Mouse (Mus musculus) kidney, adult 18-20 months (tissue): ENCODE results near the gene 3830406C13Rik.
A peak's percentile ranks its signal among the peaks of the same experiment; 100 is the strongest.
"Not testable (repeated sequence)": the region's sequence is repeated elsewhere in the genome, so short reads cannot be mapped to it uniquely, and the experiment has no call there.

Experiments used
- DNase-seq: peaks from one replicate; pipeline ENCODE4 v3.0.0; 2021

Gene 3830406C13Rik

DNA sequence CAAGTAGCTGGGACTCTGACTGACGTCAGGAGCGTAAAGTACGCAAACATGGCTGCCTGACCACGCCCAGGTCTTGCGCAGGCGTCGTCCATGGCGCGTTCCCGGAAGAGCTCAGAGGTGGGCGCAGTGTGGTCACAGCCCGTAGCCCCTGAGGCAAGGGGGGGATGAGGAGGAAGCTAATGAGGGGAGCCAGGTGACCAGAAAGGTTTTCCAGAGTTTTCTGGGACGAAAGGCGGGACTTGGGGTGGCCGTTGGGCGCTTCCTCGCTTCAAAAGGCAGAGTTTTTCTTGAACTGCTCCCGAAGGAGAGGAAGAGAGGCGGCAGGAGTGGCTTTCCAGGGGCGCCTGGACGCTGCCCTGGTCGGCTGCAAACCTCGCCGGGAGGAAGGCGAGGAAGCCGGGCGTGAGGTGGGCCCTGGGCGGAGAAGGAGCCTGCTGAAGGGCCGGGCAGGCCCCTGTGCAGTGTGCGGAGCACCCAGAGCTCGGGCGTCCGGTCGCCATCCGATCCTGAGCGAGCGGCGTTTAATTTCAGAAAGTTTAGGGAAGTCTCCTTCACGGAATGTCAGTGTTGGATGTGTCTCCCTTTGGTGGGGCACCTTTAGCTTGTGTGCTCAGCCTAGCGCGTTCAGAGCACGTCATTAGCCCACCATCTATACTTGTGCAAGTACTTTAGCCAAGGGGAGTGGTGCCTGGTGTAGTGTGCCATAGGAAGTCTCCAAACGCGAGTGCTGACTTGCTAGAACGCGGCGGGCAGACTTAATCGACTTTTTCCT lies at the start of gene 3830406C13Rik:
3830406C13Rik (plus strand) TSS at position 33 of the 772 bp plus-strand sequence.
- peak; percentile 88 for DNase-seq

- DNase-seq, result no peak
These were observed 40.2 kb upstream of the 3830406C13Rik start for GRCm38 (mm10) chr14:12243726-12244125.

DNA sequence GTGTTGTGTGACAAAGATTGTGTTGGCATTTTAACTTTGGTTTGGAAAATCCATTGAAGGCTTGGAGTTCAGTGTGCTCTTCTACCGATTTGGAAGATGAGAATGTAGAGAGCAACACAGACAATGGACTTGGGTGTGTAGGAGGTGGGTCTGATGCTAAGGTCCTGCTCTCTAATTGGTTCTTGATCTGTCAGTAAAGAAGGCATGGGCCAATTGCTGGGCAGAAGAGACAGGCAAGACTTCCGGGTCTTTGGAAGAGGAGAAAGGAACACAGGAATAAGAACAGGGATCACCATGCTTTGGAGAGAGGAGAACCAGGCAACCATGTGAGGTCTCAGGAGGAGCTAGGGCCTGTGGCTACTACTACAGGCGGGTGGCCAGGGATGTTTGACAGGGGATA lies 7.9 kb upstream of the 3830406C13Rik start:
- DNase-seq, result no peak

- no peak for DNase-seq
These were observed 332 bp upstream of the 3830406C13Rik start, which contains the start of gene Gm49355 for GRCm38 (mm10) chr14:12283641-12284040. TSS of gene Gm49355 (plus strand) at chr14:12283976.

DNA sequence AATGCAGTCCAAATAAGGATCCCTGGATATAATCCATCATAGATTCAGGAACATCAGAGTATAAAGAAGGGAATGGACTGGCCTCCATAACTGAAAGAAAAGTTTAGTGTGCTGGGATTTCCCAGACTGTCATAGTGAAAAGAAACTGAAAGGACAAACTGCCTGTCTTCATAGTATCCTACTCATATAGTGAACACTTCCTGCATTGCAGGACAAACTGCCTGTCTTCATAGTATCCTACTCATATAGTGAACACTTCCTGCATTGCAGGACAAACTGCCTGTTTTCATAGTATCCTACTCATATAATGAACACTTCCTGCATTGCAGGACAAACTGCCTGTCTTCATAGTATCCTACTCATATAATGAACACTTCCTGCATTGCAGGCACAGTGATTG lies 5.8 kb downstream of the 3830406C13Rik start:
- DNase-seq, result not testable (repeated sequence)

DNA sequence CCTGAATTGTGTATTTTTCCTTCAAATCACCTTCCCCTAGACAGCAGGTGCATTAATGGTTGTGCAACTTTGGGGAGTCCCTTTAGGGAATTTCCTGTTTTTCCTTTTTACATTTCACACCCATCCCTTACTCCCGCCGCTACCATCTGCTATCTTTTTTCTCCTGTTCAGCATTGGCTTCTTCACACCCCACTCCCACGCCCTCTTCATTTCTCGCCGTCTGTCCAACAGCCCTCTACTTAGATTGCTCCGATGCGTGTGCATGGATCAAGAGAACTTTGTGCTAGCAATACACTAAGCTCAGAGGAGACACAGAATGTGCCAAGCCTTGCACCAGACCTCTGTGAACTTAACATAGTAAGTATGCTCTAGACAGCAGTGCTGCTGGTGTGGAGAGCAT lies 12.4 kb downstream of the 3830406C13Rik start:
- no peak for DNase-seq

GRCm38 (mm10) chr14:12299171-12299570 lies 15.2 kb downstream of the 3830406C13Rik start:
- no peak for DNase-seq

- DNase-seq, result no peak
These were observed 15.7 kb downstream of the 3830406C13Rik start for GRCm38 (mm10) chr14:12299654-12300053.

DNA sequence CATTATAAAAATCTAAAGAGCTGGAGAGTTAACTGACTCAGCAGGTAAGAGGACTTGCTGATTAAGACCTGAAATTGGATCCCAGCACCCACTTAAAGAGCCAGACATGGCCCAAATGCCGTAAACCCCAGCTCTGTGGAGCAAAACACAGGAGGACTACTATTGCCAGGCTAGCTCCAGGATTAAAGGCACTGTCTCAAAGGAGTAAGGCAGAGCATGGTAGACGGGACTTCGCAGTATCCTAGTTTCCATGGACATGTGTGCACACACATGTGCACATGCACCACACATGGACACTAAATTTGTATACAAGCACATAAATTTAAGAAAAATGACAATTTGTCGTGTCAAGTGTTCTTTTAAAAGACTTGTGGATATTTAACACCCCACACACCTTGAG lies 16.3 kb downstream of the 3830406C13Rik start:
- no peak for DNase-seq

- DNase-seq, result no peak
These were observed 16.7 kb downstream of the 3830406C13Rik start for GRCm38 (mm10) chr14:12300677-12301076.

DNA sequence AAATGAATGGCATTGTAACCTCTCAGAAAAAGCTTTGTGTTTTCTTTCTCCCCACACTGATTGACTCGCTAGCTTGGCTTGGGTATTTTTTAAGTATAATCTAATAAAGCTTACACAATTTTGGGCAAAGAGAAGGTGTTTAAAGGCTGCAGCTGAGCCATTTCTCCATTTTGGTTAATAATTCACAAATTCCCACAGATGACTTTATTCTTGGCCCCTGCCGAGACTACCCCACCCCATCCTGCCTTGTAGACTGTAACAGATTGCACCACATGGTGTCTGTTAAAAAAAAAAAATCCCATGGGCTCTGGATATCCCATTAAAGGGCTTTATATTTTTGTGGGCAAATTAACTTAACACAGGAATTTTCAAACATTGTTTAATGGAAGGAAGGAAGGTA lies 19.1 kb downstream of the 3830406C13Rik start:
- no peak for DNase-seq

DNA sequence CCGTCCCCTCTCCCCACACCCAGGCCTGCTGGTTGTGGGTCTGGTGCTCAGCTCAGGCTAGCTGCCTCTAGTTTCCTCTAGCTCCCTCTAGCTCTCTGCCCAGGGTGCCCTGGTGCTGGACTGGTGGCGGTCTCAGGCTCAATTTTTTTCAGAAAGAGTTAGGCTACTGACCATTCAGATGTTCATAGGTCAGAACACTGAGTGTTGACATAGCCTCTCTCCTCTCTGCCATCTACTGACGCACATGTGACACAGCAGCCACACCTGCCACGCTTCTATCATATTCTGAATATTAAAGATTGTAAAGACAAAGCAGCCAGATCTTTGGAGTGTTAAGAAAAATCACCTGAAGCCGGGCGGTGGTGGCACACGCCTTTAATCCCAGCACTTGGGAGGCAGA lies 49.6 kb downstream of the 3830406C13Rik start:
- no peak for DNase-seq

DNA sequence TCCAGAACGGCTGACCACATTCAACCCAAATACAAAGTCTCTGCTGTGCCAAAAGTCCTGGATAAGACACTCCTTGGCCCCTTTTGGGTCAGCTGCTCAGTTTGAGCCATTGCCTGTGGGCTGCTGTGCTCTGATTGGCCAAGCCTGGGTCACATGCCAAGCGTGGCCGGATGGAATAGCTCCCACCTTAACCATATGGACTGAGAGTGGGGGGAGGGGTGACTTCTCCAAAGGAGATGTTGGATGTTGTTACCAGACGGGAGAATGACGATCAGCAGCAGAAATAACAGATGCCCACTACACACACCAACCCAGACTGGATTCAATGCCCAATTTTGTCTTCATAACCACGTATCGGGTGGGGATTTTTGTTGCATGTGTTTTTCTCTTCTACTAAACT lies 51.0 kb downstream of the 3830406C13Rik start:
- no peak for DNase-seq

DNA sequence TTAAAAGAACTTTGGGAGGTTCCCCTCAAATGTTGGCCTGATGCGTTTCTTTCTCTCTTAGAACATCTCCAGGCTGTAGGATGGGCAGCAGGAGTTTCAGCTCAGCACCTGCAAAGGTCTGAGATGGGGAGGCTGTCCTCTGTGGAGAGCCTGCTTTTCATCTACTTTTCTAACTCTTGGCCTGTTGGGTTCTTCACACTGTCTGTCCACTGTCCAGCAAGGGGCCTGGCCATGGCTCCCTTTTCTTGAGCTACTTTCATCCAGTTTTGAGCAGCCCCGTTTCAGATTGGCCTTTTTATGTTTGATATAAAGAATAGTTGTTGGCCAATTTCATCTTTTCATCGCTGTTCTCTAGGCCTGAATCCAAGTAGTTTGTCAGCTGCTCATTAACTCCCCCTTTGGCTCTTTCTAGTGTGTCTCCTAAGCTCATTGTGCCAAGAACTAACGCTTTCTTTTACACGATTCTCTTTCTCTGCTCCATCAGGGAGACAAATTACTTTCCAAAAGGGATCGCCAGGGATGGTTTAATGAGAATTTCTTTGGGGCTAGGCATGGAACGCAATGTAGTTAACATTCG lies 53.5 kb downstream of the 3830406C13Rik start:
- no peak for DNase-seq

DNA sequence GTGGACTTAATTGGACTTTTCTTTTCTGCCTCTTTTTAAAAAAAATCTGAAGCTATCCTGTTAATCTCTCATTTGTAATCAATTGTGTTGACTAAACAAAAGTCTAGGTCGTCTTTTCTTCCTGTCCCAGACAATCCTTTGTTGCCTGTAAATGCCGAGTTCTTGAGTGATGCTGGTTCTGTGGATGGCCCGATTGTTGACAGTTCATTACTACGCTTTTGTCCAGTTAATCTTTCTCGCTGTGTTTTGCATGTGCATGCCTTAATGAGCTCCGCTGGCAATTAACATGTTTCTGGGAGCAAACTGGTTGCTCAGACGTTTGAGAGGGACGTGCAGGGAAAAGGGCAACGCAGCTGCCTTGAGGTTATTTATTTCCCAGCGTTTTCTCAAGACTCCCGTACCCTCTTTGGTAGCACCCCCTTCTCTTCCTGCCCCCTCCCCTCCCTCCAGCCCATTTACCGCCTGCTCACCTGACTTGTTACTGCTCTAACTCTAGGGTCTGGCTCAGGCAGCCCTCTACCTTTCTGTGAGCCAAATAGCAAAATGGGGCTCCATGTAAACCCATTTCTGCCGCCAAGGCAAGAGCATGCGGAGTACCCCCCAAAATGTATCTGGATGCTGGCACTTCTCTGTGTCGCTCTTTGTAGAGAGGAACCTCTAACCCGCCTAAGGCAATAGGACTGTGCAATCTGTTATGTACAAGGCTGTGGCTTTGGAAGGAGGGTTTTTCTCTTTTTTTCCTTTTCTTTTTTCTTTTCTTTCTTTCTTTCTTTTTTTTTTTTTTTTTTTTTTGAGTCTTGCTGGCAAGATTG lies 54.2 kb downstream of the 3830406C13Rik start:
- DNase-seq, result no peak

DNA sequence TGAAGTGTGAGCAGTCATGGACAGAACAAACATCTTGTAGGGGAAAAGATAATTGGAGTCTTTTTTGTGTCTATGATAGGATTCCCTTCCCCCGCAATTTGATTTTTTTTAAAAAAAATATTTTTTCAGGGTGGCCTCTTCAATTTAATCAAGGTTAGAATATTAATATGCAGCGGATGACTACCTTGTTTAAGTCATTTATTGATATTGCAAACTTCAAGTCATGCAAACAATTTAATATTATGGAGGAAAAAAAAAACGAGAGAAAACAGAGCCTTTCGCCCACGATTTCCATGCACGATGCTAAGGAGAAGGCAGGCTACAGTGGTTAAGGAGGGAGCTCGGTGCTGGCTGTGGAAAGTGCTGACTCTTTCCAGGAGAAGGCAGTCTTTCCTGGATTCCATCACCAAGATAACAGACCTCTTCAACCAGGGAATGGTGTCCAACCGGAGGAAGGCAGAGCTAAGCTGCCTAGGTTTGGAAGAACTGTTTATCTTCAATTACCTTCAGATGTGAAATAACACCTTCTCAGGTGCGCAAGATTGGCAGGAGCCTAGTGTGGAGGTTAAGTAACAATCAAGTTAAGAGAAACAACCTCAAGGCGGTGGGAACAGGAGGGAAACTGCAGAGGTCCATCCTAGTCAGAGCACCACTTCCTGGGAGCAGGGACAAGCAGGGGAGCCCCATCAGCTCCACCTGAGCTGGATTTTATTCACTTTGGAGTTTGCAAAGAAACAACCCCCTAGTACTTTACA lies 55.0 kb downstream of the 3830406C13Rik start:
- no peak for DNase-seq

DNA sequence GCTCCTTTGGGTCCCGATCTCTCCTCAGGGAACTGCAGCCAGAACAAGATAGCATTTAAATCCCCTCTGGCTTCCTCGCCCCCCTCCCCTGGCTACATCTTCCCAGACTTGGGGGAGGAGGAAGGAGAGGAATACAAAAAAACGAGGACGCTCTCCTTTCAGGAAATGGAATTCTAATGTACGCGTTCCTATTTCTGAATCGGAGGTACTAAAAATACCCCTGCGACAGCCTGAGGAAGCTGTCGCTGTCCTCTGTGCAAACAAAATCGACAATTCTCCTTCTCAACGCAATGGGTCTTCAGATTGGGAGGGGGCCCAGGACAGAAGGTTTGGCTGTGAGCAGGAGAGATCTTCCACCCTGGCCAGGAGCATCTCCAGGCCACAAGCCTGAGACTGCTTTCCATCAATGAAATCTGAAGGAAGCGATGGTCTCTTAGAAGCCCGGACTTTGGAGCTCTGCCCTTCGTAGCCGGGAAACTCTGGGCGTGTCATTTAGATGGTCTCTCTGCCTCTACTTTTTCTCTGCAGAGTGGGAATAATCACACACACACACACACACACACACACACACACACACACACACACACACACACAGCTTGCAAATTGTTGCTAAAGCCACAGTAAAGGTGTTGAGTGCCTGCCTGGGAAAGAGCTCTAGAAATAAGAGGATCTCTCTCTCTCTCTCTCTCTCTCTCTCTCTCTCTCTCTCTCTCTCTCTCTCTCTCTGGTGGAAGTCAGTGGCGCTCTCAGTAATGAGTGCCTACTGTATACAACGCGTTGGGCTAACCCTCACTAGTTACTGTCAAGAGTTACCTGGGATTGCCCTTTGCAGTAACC lies 56.5 kb downstream of the 3830406C13Rik start:
- no peak for DNase-seq

- no peak for DNase-seq
These were observed 57.3 kb downstream of the 3830406C13Rik start for GRCm38 (mm10) chr14:12341075-12341788.

GRCm38 (mm10) chr14:12341789-12342457 lies 58.0 kb downstream of the 3830406C13Rik start:
- DNase-seq, result no peak

DNA sequence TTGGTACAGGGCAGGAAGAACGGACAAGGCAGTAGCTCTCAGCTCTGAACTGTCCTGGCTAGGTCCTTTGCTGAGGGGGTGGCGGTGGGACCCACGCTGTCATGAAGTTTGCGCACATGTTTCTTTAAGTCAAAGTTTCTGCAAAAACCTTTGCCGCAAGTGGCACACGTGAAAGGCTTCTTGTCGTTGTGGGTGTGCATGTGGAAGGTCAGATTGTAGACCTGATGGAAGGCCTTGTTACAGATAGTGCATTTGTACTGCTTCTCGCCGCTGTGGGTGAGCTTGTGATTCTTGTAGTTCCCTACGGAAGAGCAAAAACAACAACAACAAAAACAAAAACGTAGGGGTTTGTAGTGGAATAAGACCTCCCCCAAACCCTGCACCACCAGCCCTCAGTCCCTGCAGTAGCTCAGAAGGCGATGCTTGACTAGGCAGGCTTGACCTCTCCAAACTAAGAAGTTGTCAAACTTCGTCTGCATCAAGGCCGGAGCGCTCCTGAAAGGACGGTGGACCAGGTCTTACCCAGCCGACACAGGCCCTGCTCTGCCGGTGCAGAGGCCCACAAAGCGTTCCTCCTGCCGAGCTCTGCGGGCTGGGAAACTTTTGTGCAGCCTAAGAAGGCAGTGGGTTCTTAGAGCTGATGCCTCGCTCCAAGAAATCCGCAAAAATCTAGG lies 58.6 kb downstream of the 3830406C13Rik start:
- DNase-seq, result no peak
